Mouse (Mus musculus) v-Abl transformed pro-B cells (cell line): ENCODE results near the gene Zbtb44.
"Not testable (repeated sequence)": the region's sequence is repeated elsewhere in the genome, so short reads cannot be mapped to it uniquely, and the experiment has no call there.

Experiments
- in situ Hi-C, 2 experiments: fragments of 400-800 bp; cut with MboI; formaldehyde crosslinking; loops; one replicate each; pipeline ENCODE4 v1.15.1; 2025; ENCODE audit not compliant: unreplicated experiment in 2 of 2

The Zbtb44 gene

GRCm38 (mm10) chr9:31030532-31031413, at the start of gene Zbtb44:
Gene Zbtb44 (plus strand): TSS chr9:31030644.
- in situ Hi-C loops: no loop called here

- in situ Hi-C loops: no loop called here
Measured at GRCm38 (mm10) chr9:30985782-30986181, 44.7 kb upstream of the Zbtb44 start.

- in situ Hi-C loops: no loop called here
Measured at GRCm38 (mm10) chr9:30993106-30993505, 37.3 kb upstream of the Zbtb44 start.

- in situ Hi-C loops: no loop called here
Measured at GRCm38 (mm10) chr9:30996590-30997562, 33.6 kb upstream of the Zbtb44 start.

DNA sequence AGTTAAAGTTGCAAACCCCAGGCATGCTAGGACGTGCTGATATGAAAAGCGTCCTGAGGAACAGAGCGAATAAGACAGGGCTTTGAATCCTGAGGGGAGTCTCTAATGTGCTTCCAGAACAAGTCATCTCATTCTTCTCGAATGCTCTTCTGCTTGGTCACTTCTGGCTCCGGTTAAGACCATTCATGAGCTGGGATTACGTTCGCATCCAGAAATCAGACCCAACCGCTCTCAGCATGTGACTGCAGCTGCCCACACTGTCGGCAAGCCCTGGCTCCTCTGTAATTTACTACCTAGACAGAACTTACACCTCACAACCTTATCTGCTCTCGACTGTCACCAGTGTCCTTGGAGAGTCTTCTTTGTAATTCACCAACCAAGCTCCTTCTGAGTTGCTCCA, 29.8 kb upstream of the Zbtb44 start:
- in situ Hi-C loops: no loop called here

- in situ Hi-C loops: no loop called here
Measured at GRCm38 (mm10) chr9:31002528-31002927, 27.9 kb upstream of the Zbtb44 start.

- in situ Hi-C loops: no loop called here
Measured at GRCm38 (mm10) chr9:31009334-31009733, 21.1 kb upstream of the Zbtb44 start.

DNA sequence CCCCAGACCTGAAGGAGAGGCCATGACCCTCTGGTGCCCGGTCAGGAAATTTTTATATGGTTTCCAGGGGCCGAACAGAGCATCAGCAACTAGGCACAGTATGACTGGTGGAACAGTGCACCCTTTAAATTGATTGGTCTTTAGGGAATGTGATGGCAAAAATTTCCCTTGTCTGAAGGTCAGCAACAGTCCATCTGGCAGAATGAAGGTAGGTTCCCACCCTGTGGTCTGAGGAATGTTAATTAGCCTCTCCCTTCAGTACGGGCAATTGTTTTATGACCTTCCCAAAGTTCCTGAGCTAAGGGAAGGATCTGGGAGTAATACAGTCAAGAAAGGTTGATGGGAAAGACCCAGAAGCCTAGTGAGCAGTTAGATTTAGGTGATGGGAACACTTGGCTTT, 20.4 kb upstream of the Zbtb44 start:
- in situ Hi-C loops: no loop called here

GRCm38 (mm10) chr9:31010749-31011148, 19.7 kb upstream of the Zbtb44 start:
- in situ Hi-C loops: no loop called here

DNA sequence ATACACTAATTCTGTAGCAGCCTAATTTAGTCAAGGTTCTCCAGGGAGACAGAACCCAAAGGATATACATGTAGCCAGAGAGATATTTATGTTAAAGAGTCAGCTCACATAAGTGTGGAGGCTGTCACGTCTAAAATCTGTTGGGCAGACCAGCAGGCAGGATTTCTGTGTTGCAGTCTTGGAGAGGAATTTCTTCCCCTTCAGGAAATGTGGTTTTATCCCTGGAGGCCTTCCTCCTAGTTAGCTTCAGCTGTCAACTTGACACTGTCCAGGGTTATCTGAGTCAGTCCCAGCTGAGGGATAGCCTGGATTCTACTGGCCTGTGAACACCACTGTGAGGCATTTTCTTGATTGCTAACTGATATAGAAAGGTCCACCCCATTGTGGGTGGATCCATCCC, 18.9 kb upstream of the Zbtb44 start:
- in situ Hi-C loops: no loop called here

DNA sequence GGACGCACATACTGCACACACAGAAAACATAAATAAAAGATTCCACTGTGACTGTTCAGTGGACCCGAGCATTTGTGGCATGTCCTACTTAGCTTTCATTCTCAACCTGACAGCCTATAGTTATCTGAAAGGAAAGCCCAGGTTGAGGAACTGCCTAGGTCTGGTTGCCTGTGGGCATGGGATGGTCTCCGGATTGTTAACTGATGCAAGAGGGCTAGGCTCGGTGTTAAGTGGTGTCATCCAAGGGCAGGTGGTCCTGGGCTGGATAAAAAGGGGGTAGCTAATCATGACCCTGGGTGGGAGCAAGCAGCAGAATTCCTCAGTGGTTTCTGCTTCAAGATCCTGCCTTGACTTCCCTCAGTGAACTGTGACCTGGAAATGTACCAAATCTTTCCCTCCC, 17.8 kb upstream of the Zbtb44 start:
- in situ Hi-C loops: no loop called here

DNA sequence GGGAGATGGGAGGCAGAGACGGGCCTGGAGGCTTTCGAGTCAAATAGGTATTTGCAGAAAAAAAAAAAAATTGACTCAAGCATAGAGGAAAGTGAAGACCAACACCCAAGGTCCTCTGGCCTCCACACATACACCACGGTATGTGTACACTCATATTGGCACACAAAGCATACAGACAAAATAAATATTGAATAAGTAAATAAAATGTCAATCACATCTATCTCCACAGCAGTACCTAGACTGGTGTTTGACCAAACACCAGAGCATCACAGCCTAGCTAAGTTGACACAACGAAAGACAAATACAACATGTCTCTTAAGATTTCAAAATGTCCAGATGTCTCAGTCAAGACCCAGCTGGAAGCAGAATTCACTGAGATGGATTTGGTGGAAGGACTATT, 17.0 kb upstream of the Zbtb44 start:
- in situ Hi-C loops: no loop called here

DNA sequence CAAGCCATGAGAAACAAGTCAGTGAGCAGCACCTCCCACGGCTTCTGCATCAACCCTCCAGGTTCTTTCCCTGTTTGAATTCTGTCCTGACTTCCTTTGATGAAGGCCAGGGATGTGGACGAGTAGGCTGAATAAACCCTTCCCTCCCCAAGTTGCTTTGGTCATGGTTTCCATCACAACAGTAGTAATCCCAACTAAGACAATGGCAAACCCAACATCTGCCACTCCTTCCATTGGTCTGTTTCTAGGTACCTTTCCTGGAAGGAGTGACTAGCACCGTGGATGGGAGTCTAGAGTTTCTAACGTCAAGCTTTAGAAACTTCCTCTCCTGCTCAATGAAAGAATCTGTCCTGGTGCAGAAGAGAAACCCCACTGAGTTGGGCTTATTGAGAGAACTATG, 12.8 kb upstream of the Zbtb44 start:
- in situ Hi-C loops: no loop called here

DNA sequence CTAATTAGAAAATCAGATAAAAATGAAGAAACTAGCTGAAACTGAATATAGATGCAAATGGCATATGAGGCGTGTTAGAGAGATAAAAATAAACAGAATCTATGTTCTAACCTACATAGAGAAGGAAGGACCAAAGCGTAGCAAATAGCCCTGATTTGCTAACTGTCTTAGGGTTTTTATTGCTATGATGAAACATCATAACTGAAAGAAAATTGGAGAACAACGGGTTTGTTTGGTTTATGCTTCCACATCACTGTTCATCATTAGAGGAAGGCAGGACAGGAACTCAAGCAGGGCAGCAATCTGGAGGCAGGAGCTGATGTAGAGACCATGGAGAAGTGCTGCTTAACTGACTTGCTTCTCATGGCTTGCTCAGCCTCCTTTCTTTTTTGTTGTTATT, 12.3 kb upstream of the Zbtb44 start:
- in situ Hi-C loops: no loop called here

- in situ Hi-C loops: no loop called here
Measured at GRCm38 (mm10) chr9:31018705-31019104, 11.7 kb upstream of the Zbtb44 start.

GRCm38 (mm10) chr9:31028251-31028650, 2.2 kb upstream of the Zbtb44 start:
- in situ Hi-C loops: no loop called here

DNA sequence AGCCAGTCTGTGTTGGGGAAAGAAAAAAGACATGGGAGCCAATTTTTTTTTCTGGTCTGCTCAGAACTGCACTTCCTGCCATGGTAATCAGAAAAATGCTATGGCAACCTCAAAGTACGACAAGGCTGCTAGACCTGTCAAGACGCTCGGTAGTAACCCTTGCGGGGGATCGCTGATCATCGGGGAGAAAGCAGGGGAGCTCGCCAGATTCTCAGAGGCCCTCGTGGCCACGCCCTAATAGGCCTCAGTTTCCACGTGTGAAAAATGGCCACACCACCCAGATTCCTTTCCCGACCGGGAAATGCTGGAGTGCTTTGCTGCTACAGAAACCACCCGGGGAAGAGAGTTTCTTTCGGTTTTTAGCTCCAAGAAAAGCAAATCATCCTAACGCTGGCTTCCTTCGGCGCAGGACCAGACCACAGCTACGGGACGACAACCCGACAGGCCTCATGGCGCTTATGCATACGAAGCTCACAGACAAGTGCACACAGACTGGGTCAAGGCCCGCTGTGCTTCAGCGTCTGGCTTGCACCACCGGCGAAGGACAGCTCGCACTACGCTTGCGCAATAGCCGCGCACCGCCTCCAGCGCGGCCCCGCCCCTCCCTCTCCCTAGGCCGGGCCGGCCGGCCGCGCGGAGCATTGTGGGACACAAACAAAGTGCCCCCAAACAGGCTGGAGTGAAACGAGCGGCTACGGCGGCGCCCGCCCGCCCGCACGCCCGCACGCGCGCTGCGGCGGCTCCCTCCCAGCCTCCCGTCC, 513 bp upstream of the Zbtb44 start:
- in situ Hi-C loops: no loop called here

- in situ Hi-C loops: no loop called here
Measured at GRCm38 (mm10) chr9:31031414-31031843, 985 bp downstream of the Zbtb44 start.

DNA sequence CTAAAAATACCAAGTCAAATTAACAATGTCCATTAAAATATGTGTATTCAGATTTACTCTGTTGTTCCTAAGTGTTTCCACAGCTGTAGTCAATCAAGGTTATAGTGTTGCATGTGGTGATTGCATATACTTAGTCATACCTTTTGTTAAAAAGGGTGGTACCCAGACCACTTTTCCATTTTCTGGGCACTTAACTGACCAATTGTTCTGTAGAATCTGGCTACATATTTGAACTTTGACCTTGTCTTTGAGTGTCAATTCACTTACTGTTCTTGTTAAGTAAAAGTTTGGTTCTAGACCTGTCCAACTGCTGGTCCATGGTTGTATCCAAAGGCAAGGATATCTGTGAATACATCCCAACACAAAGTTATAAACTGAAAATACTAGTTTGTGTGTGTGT, 2.1 kb downstream of the Zbtb44 start:
- in situ Hi-C loops: no loop called here

DNA sequence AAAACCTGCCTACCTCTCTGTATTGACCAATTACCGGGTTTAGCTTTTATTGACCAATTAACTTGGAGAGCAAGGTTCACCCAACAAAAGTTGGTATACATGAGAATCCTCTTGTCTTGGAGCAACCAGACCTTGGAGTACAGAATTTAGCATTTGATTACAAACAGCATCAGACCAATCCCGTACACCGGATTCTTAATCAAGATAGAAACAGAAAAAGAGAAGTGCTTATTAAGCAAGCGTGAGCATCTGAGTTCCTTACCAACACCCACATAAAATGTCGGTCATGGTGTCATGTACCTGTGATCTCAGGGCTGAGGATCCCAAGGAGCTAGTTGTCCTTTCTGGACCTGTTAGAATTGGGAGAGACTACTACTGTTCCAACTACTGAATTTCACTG, 19.8 kb downstream of the Zbtb44 start:
- in situ Hi-C loops: no loop called here

GRCm38 (mm10) chr9:31051509-31051908, 21.1 kb downstream of the Zbtb44 start:
- in situ Hi-C loops: not testable (repeated sequence)
